Mouse (Mus musculus): ENCODE measurements around the gene Cars2. TPM values are rescaled to one million over a fixed set of nuclear protein-coding genes. Genes with fewer than 3 reads are reported as not detected.
A peak's percentile ranks its signal among the peaks of the same experiment; 100 is the strongest.

The Cars2 gene
- polyA plus RNA-seq, 1 experiment from 2014 or later, result 10.0 TPM

DNA sequence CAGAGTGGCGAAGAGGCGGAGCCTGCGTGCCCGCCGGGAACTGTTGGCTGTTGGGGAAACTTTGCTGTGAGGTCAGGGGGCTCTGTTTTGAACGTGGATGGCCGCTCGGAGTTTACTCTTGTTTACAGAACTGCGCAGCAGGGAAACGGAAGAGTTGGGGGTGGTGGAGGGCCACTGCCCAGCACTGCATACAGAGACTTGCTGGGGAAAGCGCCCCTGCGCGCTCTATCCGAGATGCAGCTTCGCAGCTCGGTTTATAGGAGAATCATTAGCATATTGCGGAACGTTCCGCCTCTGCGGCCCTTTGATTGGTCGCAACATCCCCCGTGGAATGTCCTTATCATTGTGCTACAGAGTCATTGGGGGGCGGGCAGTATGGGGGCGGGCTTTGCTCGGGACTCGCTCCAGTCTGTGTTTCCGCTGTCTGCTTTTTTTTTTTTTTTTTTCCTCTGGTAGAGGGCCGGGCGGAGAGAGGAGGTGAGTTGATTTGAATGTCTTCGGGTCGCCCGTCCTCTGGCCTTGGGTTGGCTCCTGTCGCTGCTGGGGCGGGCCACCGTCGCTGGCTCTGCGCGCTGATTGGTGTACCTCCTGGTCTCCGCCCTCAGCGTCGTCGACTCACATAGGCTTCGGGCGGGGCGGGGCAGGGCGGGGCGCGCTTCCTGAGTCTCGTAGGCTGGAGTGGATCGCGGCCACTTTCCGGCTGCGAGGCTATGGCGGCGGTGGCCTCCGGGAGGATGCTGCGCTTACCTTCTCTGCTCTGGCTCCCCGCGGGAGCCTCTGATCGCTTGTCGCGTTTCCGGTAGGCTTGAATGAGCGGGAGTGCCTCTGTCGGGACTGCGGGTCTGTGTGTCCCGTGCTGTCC is 7.4 kb upstream of the Cars2 start:
- no peaks in the 10 kb centered on the region for H3K27me3 ChIP-seq (replicated peaks; ENCODE audit: control insufficient read depth, insufficient read depth, low read length)
- peaks cover 6% of the 10 kb centered on the region; the same call in 1 of the 2 replicates for H3K4me1 ChIP-seq (replicated peaks; ENCODE audit: control insufficient read depth, insufficient read depth, low read length)
- peak overlapping the region; percentile 70 for H3K4me3 ChIP-seq (ENCODE audit: low read depth, low read length)
- under 1% methylated on average over 66 of the region's 67 CpGs for WGBS
- peak overlapping the region; percentile 97 for H3K4me2 ChIP-seq (replicated peaks; ENCODE audit: low read depth)
- TF ChIP-seq CTCF (IDR thresholded peaks at IDR 0.05; ENCODE audit: low read depth), result no peak
- H3K36me3 ChIP-seq (ENCODE audit: control insufficient read depth, insufficient read depth), result peaks cover 11% of the 10 kb centered on the region
- ATAC-seq, result peak; percentile 86
- peak overlapping the region; percentile 85 for H3K9ac ChIP-seq (ENCODE audit: low read depth, low read length)
- peak overlapping the region; percentile 96 for H3K27ac ChIP-seq (ENCODE audit: low read depth, low read length)
- H3K9me3 ChIP-seq (ENCODE audit: control insufficient read depth), result no peaks in the 10 kb centered on the region

GRCm38 (mm10) chr8:11557424-11557767 is 6.8 kb upstream of the Cars2 start:
- Histone ChIP-seq H3K27me3 (replicated peaks; ENCODE audit: control insufficient read depth, insufficient read depth, low read length) (no peaks in the 10 kb centered on the region), H3K9me3 (ENCODE audit: control insufficient read depth) (no peaks in the 10 kb centered on the region), H3K27ac (ENCODE audit: low read depth, low read length) (peak overlapping the region; percentile 96), H3K4me1 (replicated peaks; ENCODE audit: control insufficient read depth, insufficient read depth, low read length) (peaks cover 6% of the 10 kb centered on the region; the same call in 1 of the 2 replicates), H3K9ac (ENCODE audit: low read depth, low read length) (peak overlapping the region; percentile 85), H3K4me3 (ENCODE audit: low read depth, low read length) (peak overlapping the region; percentile 68), H3K36me3 (ENCODE audit: control insufficient read depth, insufficient read depth) (peaks cover 11% of the 10 kb centered on the region), H3K4me2 (replicated peaks; ENCODE audit: low read depth) (peak overlapping the region; percentile 97)
- under 1% methylated on average over 32 of the region's 32 CpGs for WGBS
- TF ChIP-seq CTCF (IDR thresholded peaks at IDR 0.05; ENCODE audit: low read depth), result no peak
- peak; percentile 0 for ATAC-seq

GRCm38 (mm10) chr8:11556691-11557423 is 6.3 kb upstream of the Cars2 start:
- no peak for TF ChIP-seq CTCF (IDR thresholded peaks at IDR 0.05; ENCODE audit: low read depth)
- WGBS, result under 1% methylated on average over 78 of the region's 85 CpGs
- H3K4me3 ChIP-seq (ENCODE audit: low read depth, low read length), result peak overlapping the region; percentile 68
- H3K27me3 ChIP-seq (replicated peaks; ENCODE audit: control insufficient read depth, insufficient read depth, low read length), result no peaks in the 10 kb centered on the region
- H3K4me1 ChIP-seq (replicated peaks; ENCODE audit: control insufficient read depth, insufficient read depth, low read length), result peaks cover 6% of the 10 kb centered on the region; the same call in 1 of the 2 replicates
- H3K27ac ChIP-seq (ENCODE audit: low read depth, low read length), result peak overlapping the region; percentile 96
- no peaks in the 10 kb centered on the region for H3K9me3 ChIP-seq (ENCODE audit: control insufficient read depth)
- peaks cover 8% of the 10 kb centered on the region for H3K36me3 ChIP-seq (ENCODE audit: control insufficient read depth, insufficient read depth)
- H3K9ac ChIP-seq (ENCODE audit: low read depth, low read length), result peak overlapping the region; percentile 85
- H3K4me2 ChIP-seq (replicated peaks; ENCODE audit: low read depth), result peak overlapping the region; percentile 97
- ATAC-seq, result no peak

GRCm38 (mm10) chr8:11555720-11556591 is 5.4 kb upstream of the Cars2 start:
- H3K36me3 ChIP-seq (ENCODE audit: control insufficient read depth, insufficient read depth), result no peaks in the 10 kb centered on the region
- H3K4me3 ChIP-seq (ENCODE audit: low read depth, low read length), result peak overlapping the region; percentile 68
- H3K4me2 ChIP-seq (replicated peaks; ENCODE audit: low read depth), result peak overlapping the region; percentile 97
- H3K9me3 ChIP-seq (ENCODE audit: control insufficient read depth), result no peaks in the 10 kb centered on the region
- peaks cover 6% of the 10 kb centered on the region; the same call in 1 of the 2 replicates for H3K4me1 ChIP-seq (replicated peaks; ENCODE audit: control insufficient read depth, insufficient read depth, low read length)
- peak; percentile 82 for ATAC-seq
- no peaks in the 10 kb centered on the region for H3K27me3 ChIP-seq (replicated peaks; ENCODE audit: control insufficient read depth, insufficient read depth, low read length)
- peak overlapping the region; percentile 96 for H3K27ac ChIP-seq (ENCODE audit: low read depth, low read length)
- WGBS, result under 1% methylated on average over 96 of the region's 103 CpGs
- no peak for TF ChIP-seq CTCF (IDR thresholded peaks at IDR 0.05; ENCODE audit: low read depth)
- H3K9ac ChIP-seq (ENCODE audit: low read depth, low read length), result peak overlapping the region; percentile 85

DNA sequence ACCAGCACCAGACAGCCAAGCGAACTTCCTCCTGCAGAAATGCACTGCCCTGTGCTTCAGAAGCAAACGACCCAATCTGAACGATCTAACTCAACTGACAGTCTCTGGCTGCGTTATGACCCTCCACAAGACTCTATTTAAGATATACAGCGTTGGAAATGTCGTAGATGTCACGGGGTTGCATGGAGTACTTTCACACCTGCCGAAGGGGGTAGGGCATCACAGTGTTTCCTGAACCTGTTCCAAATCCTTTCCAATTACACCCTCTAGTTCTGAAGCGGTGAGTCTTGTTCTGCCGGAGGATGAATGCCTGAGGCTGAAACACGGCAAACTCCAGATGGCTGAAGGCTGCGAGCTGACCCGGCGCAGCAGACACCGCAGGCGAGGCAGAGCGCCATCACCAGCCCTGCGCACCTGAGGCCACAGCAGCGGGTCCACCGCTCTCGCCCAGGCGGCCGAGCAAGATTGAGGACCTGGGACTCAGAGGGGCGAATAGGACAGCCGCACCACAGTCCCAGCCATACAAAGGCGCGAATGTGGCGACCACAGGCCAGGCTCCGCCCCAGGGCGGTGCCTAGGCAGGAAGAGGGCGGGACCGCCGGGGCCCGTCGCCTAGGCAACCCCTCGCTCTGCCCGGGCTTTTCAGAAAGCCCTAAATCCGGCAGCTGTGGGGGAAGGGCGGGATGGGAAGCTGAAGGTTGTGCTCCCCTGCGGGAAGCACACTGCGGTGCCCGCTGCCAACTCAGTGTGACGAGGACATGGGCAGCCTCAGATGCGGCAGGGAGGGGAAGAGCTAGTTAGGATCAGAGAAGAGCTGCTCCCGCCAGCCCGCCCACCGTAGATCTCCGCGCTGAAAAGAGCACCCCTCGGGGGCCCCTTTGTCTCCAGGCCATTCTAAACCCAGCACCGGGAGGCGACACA is 4.5 kb upstream of the Cars2 start, which contains the start of gene Ing1:
Gene Ing1, plus strand, starts transcription at position 773 of the 921 bp plus-strand sequence.
- Histone ChIP-seq H3K9me3 (ENCODE audit: control insufficient read depth) (no peaks in the 10 kb centered on the region), H3K4me2 (replicated peaks; ENCODE audit: low read depth) (peak within 1 kb of the TSS; percentile 97), H3K4me3 (ENCODE audit: low read depth, low read length) (peak within 1 kb of the TSS; percentile 68), H3K27me3 (replicated peaks; ENCODE audit: control insufficient read depth, insufficient read depth, low read length) (no peaks in the 10 kb centered on the region), H3K4me1 (replicated peaks; ENCODE audit: control insufficient read depth, insufficient read depth, low read length) (peaks cover 6% of the 10 kb centered on the region; the same call in 1 of the 2 replicates), H3K27ac (ENCODE audit: low read depth, low read length) (peak within 1 kb of the TSS; percentile 96), H3K36me3 (ENCODE audit: control insufficient read depth, insufficient read depth) (no peaks in the 10 kb centered on the region), H3K9ac (ENCODE audit: low read depth, low read length) (peak within 1 kb of the TSS; percentile 85)
- peak; percentile 56 for ATAC-seq
- no peak for TF ChIP-seq CTCF (IDR thresholded peaks at IDR 0.05; ENCODE audit: low read depth)
- WGBS, result under 1% methylated on average over 52 of the region's 52 CpGs
